Mouse (Mus musculus): ENCODE measurements around the gene Zbtb9.

Gene Zbtb9

GRCm38 (mm10) chr17:27011998-27012672 is 39.2 kb downstream of the Zbtb9 start:
- no peak for DNase-seq (ENCODE audit: low spot score in 2 of 2)

GRCm38 (mm10) chr17:27012909-27013308 is 39.9 kb downstream of the Zbtb9 start:
- no peak for DNase-seq (ENCODE audit: low spot score in 2 of 2)

DNA sequence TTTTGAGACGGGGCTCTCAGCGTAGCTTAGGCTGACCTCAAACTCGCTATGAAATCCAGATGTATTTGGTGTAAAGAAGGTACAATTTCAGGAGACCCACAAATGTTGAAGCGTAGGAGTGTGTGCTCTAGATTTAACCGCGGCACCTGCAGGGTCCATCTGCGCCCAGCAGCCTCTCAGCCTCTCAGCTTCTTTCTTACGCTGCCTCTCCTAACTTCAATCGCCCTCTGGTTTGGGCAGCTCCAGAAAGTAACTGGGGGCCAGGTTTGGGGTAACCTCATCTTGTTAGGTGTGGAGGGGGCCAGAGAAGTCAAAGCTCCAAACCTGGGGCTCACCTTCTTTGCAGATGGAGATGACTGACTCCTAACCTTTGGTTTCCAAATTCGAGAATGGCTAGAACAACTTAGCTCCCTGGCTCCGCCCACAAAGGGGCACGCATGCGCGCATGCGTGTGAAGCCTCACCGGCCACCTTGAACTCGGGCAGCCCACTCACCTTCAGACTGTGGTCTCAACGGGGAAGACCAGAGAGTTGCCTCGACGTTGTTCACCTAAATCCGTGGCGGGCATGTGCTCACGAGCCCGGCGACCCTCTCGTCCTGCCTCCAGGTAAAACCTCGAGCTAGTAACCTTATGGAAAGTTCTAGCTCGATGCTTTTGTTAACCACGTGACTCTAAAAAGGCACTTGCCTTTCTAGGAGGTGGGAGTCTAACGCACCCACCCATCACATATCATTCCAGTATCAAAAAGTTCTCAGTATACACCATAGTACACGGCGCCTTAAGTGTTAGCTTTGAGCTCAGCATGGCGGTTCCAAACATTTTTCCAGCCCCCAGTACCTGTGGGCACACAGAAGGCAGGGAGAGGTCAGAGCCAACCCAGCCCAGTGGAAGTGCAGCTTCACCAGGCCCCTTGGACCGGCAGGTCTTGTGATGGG is 44.9 kb downstream of the Zbtb9 start:
- peak; percentile 47 to 83 for DNase-seq (ENCODE audit: low spot score in 2 of 2)

DNA sequence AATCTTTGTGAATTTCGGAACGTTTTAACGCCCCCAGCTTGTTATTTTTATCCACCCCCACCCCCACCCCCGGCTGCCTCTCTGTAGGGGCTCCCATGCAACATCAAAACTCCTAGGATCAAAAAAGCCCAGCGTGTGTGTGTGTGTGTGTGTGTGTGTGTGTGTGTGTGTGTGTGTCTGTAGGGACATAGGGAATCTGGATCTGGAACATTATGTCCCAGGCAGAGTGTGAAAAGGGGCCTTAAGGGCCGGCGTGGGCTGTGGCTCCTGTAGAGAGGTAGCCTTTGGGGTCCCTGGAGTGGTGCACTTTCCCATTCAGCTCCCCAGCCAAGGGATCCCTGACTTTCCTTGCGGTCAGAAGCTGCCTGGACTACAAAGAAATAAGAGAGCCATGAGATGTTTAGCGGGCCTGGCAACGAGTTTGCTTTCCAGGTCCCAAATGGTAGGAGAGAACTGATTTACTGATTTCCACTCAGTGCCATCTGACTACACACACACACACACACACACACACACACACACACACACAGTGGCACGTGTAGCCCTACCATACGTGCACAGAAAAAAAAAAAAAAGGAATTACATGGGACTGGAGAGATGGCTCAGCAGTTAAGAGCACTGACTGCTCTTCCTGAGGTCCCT is 45.7 kb downstream of the Zbtb9 start:
- DNase-seq (ENCODE audit: low spot score in 2 of 2): no peak

DNA sequence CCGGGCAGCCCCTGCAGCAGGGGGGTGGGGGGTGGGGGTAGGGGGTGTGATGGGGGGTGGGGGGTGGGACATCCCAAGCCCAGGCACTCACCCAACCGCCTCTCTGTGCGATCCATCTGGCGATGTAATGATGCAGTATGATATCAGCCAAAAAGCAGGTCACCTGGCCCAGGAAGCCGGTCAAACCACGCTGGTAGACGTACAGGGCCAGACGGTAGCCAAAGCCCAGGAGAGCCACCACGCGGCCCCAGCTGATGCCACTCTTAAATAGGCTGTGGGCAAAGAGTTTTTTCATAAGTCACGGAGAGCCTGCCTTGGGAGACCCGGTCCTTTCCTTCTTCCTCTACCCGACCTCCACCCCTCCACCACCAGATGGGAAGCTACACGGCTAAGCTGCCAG is 48.1 kb downstream of the Zbtb9 start:
- DNase-seq (ENCODE audit: low spot score in 2 of 2): no peak

DNA sequence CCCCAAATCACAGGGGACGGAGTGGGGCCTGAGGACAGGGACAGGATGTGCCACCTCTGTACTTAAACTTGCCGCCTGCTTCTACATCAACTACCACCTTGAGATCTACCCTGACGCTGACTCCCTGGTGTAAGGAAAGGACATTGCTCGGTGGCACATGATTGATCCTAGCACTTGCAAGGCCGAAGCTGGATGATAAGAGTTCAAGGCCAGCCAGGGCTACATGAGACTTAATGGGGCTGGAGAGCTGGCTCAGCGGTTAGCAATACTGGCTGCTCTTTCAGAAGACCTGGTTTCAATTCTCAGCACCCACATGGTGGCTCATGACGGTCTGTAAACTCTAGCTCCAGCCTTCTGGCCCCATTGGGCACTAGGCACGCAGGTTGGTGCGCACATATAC is 48.8 kb downstream of the Zbtb9 start:
- no peak for DNase-seq (ENCODE audit: low spot score in 2 of 2)

DNA sequence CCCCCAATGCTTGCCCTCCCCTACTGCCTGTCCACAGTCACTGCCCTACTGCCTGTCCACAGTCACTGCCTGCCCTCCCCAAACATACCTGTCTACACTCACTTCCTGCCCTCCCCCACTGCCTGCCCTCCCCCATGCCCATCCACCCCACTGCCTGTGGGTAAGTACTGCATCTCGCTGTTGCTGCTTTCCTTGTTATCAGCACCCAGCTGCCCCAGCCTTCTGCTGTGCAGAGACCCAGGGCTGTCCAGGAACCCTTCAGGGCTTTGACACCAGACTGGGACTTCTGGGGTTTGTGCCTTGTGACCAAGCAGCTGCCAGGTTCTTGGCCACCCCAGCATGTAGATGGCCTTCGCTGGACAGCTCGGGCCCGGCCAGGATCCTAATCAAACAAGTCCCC is 50.4 kb downstream of the Zbtb9 start:
- no peak for DNase-seq (ENCODE audit: low spot score in 2 of 2)

DNA sequence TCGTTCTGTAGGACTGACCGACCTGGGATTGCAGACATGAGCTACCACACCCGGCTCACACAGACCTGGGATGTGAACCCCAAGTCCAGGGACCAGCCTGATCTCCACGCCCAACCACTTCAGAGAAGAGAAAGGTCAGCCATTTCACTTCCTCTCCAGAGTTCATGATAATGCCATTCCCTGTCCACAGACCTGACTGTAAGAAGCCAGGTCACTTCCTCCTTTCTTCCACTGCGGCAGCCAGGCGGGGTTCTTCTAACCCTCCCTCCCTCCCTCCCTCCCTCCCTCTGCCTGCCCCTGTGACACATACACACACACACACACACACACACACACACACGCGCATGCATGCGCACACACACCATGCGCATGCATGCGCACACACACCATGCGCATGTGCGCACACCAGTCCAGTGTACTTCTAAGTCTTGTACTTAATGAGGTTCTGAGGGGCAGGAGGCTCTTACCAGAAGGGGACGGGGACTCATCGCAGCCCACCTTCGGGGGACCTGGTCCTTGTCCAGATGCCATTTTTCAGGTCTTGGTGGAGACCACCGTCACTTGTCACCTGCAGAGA is 52.4 kb downstream of the Zbtb9 start:
- DNase-seq (ENCODE audit: low spot score in 2 of 2): no peak

- DNase-seq (ENCODE audit: low spot score in 2 of 2): no peak
These were observed 53.0 kb downstream of the Zbtb9 start for GRCm38 (mm10) chr17:27025951-27026350.

GRCm38 (mm10) chr17:27027460-27028283 is 54.7 kb downstream of the Zbtb9 start:
- DNase-seq (ENCODE audit: low spot score in 2 of 2): peak in 1 of 2 experiments; percentile 63

- peak; percentile 82 to 90 for DNase-seq (ENCODE audit: low spot score in 2 of 2)
These were observed 55.4 kb downstream of the Zbtb9 start for GRCm38 (mm10) chr17:27028284-27028795.

DNA sequence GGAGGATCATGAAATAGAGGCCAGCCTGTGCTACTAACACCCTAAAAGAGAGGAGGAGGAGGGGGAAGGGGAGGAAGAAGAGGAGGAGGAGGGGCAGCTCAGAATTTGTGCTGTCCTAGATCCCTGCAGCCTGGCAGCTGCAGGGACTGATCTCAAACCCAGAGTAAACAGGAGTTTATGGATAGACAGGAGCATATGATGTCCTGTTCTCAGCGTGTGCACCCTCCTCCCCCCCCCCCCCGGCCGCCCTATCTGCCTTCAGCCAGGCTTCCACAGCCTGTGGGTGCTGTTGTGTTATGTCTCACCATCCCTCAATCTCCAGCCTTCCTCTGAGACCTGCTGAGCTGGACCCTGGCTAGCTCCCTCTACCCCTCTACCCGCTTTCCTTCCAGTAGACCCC is 55.9 kb downstream of the Zbtb9 start, which contains the start of gene Bak1:
Gene Bak1, minus strand, starts transcription at position 101 of the 400 bp plus-strand sequence.
- no peak for DNase-seq (ENCODE audit: low spot score in 2 of 2)

DNA sequence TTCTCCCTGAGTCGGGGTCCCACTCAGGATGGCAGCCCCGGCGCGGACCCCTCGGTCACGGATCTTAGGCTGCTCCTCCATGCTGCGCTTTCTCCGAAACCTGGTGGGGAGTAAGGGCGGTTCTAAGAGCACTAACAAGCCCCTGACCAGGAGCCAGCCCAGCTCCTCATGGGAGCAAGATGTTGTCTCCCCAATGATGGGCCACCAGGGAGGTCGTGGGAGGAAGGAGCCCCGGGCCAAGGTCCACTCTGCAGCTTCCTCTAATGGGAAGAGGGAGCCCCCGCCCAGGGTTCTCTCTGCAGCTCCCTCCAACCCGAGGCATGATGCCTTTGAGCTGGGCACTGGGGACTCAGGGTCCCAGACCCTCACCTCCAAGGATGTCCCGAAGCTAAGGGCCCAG is 56.5 kb downstream of the Zbtb9 start:
- DNase-seq (ENCODE audit: low spot score in 2 of 2): no peak

GRCm38 (mm10) chr17:27030896-27031295 is 57.9 kb downstream of the Zbtb9 start:
- DNase-seq (ENCODE audit: low spot score in 2 of 2): no peak

DNA sequence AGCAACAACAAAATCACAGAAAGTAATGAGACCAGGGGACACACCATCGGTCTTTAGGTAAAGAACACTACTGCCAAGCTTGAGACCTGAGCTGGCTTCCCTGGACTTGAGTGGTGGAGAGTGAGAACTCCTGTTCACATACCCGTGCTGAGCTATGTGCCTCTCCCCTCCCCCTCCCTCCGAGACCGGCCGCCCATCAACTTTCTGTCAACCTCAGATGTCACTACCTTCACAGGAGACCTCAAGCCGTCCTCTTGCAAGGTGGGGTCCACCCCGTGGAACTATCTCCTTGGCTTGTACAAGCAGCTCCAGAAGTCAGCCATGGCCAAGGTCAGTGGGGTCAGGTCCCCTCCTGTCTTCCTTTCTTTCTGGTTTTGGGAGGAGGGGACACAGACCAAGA is 59.4 kb downstream of the Zbtb9 start:
- DNase-seq (ENCODE audit: low spot score in 2 of 2): no peak

- DNase-seq (ENCODE audit: low spot score in 2 of 2): peak; percentile 72 to 84
These were observed 59.9 kb downstream of the Zbtb9 start for GRCm38 (mm10) chr17:27032869-27033268.

DNA sequence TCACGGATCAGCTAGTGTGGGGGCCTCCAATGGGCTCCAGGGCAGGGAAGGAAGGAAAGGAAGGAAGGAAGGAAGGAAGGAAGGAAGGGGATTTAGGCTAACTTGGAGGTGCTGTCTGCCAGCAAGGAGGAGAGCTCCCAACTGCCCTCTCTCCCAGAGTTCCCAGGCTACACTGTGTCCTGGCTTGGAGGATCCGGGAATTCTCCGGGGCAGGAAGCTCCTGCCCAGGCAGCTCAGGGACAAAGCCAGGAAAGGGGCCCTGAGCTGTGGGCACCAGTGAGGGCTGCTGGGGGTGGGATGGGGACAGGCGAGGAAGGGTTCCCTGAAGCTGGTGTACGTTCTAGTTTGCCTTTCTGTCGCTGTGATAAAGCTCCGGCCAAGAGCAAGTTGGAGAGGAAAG is 63.5 kb downstream of the Zbtb9 start:
- DNase-seq (ENCODE audit: low spot score in 2 of 2): no peak

DNA sequence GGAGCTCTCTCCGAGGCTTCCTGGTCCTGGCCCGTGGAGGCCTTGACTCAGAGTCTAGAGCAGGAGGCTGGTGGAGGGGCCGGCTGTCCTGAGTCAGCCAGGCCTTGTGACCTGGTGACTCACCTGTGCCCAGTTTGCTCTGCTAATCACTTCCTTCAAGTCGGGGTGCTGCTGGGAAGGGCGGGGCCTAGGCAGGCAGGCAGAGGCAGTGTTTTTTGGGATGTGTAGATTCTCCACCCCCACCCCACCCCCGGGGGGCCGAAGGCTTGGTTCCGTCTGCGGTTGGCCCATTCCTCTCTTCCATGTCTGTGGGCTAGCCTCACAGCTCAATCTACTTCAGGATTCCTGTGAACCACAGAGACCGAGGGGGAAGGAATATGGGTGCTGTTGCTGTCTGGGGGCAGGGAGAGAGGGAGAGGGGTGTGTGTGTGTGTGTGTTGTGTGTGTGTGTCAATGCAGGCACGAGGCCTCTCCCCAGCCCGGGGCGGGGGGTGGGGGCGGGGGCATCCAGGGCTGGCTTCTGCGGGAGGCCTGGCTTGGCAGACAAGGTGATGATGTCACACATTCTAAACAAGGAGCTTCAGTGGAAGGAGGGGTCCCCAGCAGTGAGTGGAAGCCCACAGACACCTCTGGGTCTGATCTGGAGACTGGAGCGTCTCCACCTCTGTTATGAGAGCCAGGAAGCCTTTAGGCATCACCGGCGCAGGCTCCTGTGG is 65.5 kb downstream of the Zbtb9 start:
- no peak for DNase-seq (ENCODE audit: low spot score in 2 of 2)

GRCm38 (mm10) chr17:27039432-27040102 is 66.6 kb downstream of the Zbtb9 start:
- DNase-seq (ENCODE audit: low spot score in 2 of 2): no peak

All from cerebellum, postnatal 4 days (tissue).